Comparison of ENCODE assay signal across 12 mouse cellular contexts in genomic region chr15:103247782-103248400, GRCm38 (mm10). TPM values are rescaled to one million over a fixed set of nuclear protein-coding genes. Genes with fewer than 3 reads are reported as not detected.
A peak's percentile ranks its signal among the peaks of the same experiment; 100 is the strongest.
DNase-seq lines count a peak whose midpoint lies in the region; ATAC-seq and TF ChIP-seq lines count a peak whose summit lies in the region.
"Had no signal": no experiment of that assay in that cellular context is flagged by ENCODE, and none has a peak within 500 bp of the region (broad histone marks: within the 10 kb centered on the region; RNA-seq: fewer than 3 reads in every experiment).

No protein-coding gene starts in this region.

- H3K9ac ChIP-seq in forebrain, embryonic 11.5 days (ENCODE audit: low read length), result no peak overlapping the region
- H3K9ac ChIP-seq in liver, embryonic 11.5 days (ENCODE audit: low read depth, low read length), result no peak overlapping the region
- no peak overlapping the region for H3K9ac ChIP-seq in stomach, postnatal 0 days (ENCODE audit: low read length)
- H3K9ac ChIP-seq: embryonic facial prominence, embryonic 15.5 days; lung, embryonic 15.5 days had no signal

- ATAC-seq in forebrain, embryonic 11.5 days (replicated peaks; ENCODE audit: low FRiP score), result no peak
- ATAC-seq in liver, embryonic 11.5 days (replicated peaks; ENCODE audit: low FRiP score), result no peak
- 0 out of 2 replicates have a peak, but pooled peaks have one; percentile 2 for ATAC-seq in megakaryocyte-erythroid progenitor cell, adult 5-6 weeks (replicated peaks; ENCODE audit: low FRiP score, low TSS enrichment, poor library complexity, severe bottlenecking)
- ATAC-seq in stomach, postnatal 0 days (ENCODE audit: low FRiP score, low TSS enrichment), result no peak

- peaks cover 38% of the 10 kb centered on the region for H3K36me3 ChIP-seq in forebrain, embryonic 11.5 days (ENCODE audit: control insufficient read depth, insufficient read depth, low read length)
- peaks cover 70% of the 10 kb centered on the region for H3K36me3 ChIP-seq in forebrain, embryonic 10.5 days (replicated peaks)
- peaks cover 57% of the 10 kb centered on the region for H3K36me3 ChIP-seq in liver, embryonic 11.5 days (ENCODE audit: control insufficient read depth, insufficient read depth, low read length)
- peaks cover 24% of the 10 kb centered on the region; the same call in 1 of the 2 replicates for H3K36me3 ChIP-seq in stomach, postnatal 0 days (ENCODE audit: control insufficient read depth, insufficient read depth, low read length)

- no peaks in the 10 kb centered on the region for H3K27me3 ChIP-seq in forebrain, embryonic 11.5 days (ENCODE audit: control insufficient read depth, insufficient read depth, low read length)
- H3K27me3 ChIP-seq in forebrain, embryonic 10.5 days (ENCODE audit: poor library complexity, severe bottlenecking), result no peaks in the 10 kb centered on the region
- H3K27me3 ChIP-seq in liver, embryonic 11.5 days (replicated peaks; ENCODE audit: control insufficient read depth, insufficient read depth, low read length), result no peaks in the 10 kb centered on the region
- H3K27me3 ChIP-seq in stomach, postnatal 0 days (ENCODE audit: control insufficient read depth, insufficient read depth, low read length), result no peaks in the 10 kb centered on the region
- H3K27me3 ChIP-seq: embryonic facial prominence, embryonic 15.5 days; lung, embryonic 15.5 days had no signal

- no peaks in the 10 kb centered on the region for H3K9me3 ChIP-seq in forebrain, embryonic 11.5 days (ENCODE audit: control insufficient read depth, low read length)
- no peaks in the 10 kb centered on the region for H3K9me3 ChIP-seq in forebrain, embryonic 10.5 days
- H3K9me3 ChIP-seq in liver, embryonic 11.5 days (ENCODE audit: control insufficient read depth, low read length), result no peaks in the 10 kb centered on the region
- no peaks in the 10 kb centered on the region for H3K9me3 ChIP-seq in stomach, postnatal 0 days (ENCODE audit: control insufficient read depth, low read length)
- H3K9me3 ChIP-seq: embryonic facial prominence, embryonic 15.5 days; lung, embryonic 15.5 days had no signal

- H3K27ac ChIP-seq in forebrain, embryonic 11.5 days (ENCODE audit: low read depth, low read length), result no peak overlapping the region
- no peak overlapping the region for H3K27ac ChIP-seq in forebrain, embryonic 10.5 days
- peak overlapping the region; percentile 38; the same call in 1 of the 2 replicates for H3K27ac ChIP-seq in liver, embryonic 11.5 days (ENCODE audit: low read depth, low read length)
- H3K27ac ChIP-seq in stomach, postnatal 0 days (replicated peaks), result no peak overlapping the region
- H3K27ac ChIP-seq: embryonic facial prominence, embryonic 15.5 days; lung, embryonic 15.5 days had no signal

- peaks cover 9% of the 10 kb centered on the region; the same call in 1 of the 2 replicates for H3K4me1 ChIP-seq in forebrain, embryonic 11.5 days (replicated peaks; ENCODE audit: control insufficient read depth, insufficient read depth, low read length)
- H3K4me1 ChIP-seq in forebrain, embryonic 10.5 days, result peaks cover 29% of the 10 kb centered on the region
- peaks cover 40% of the 10 kb centered on the region for H3K4me1 ChIP-seq in liver, embryonic 11.5 days (replicated peaks; ENCODE audit: control insufficient read depth, insufficient read depth, low read length)
- no peaks in the 10 kb centered on the region for H3K4me1 ChIP-seq in stomach, postnatal 0 days (replicated peaks; ENCODE audit: control insufficient read depth, insufficient read depth)

- no peak for TF ChIP-seq CTCF in stomach, postnatal 0 days (IDR thresholded peaks at IDR 0.05; ENCODE audit: low read depth)

- no peak overlapping the region for H3K4me2 ChIP-seq in forebrain, embryonic 11.5 days (ENCODE audit: low read depth, low read length, severe bottlenecking)
- no peak overlapping the region for H3K4me2 ChIP-seq in liver, embryonic 11.5 days
- no peak overlapping the region for H3K4me2 ChIP-seq in stomach, postnatal 0 days (replicated peaks; ENCODE audit: low read depth)
- H3K4me2 ChIP-seq: embryonic facial prominence, embryonic 15.5 days; lung, embryonic 15.5 days had no signal

- no peak for TF ChIP-seq EP300 in stomach, postnatal 0 days (optimal IDR thresholded peaks at IDR 0.05)

- DNase-seq in forebrain, embryonic 11.5 days (ENCODE audit: low spot score), result peak; percentile 48
- no peak for DNase-seq in forebrain, embryonic 10.5 days (ENCODE audit: extremely low spot score, low spot score)
- no peak for DNase-seq in liver, embryonic 11.5 days (ENCODE audit: low spot score)
- DNase-seq in liver (no peak), ZHBTc4 (ENCODE audit: low read depth, low spot score) (peak; percentile 66)
- DNase-seq in gastrocnemius, adult 8-10 months (ENCODE audit: low spot score in 2 of 2), result no peak
- DNase-seq in stomach, postnatal 0 days (ENCODE audit: low spot score), result no peak

- H3K4me3 ChIP-seq in forebrain, embryonic 11.5 days (ENCODE audit: low read depth, low read length), result no peak overlapping the region
- no peak overlapping the region for H3K4me3 ChIP-seq in forebrain, embryonic 10.5 days
- H3K4me3 ChIP-seq in liver, embryonic 11.5 days (ENCODE audit: low read depth, low read length), result 0 out of 2 replicates have a peak overlapping the region, but pooled peaks have one; percentile 5
- no peak overlapping the region for H3K4me3 ChIP-seq in stomach, postnatal 0 days (ENCODE audit: low read depth, low read length)
- H3K4me3 ChIP-seq: embryonic facial prominence, embryonic 15.5 days; lung, embryonic 15.5 days had no signal

RNA-seq across cellular contexts. Expression of gene Hnrnpa1, which starts 7.7 kb away (rescaled TPM):
- polyA plus RNA-seq in forebrain, embryonic 11.5 days (2014; fragmentation: Nextera tagmentation; extraction: Ambion mirVana), result 1,395 and 1,473 TPM in 2 replicates
- 1,920 and 1,979 TPM in 2 replicates for polyA plus RNA-seq in forebrain, embryonic 10.5 days (2016; fragmentation: Nextera tagmentation; extraction: Ambion mirVana)
- polyA plus RNA-seq in liver, embryonic 11.5 days (2014; fragmentation: Nextera tagmentation; extraction: Ambion mirVana), result 917 and 938 TPM in 2 replicates
- total RNA-seq in megakaryocyte-erythroid progenitor cell, adult 5-6 weeks (2014; fragmentation: Nextera tagmentation), result 845 and 937 TPM in 2 replicates
- 2,161 and 2,727 TPM in 2 replicates for total RNA-seq in megakaryocyte-erythroid progenitor cell, adult 5-6 weeks (2017)
- total RNA-seq in gastrocnemius, adult 8-10 months (2022), result 100 to 1,000 TPM in 1 of 4 experiments, 10 to 100 TPM in 3; 82.7 to 111 (median 89.3) TPM
- 236 and 251 TPM in 2 replicates for polyA plus RNA-seq in stomach, postnatal 0 days (2015; fragmentation: Nextera tagmentation; extraction: Ambion mirVana)

RNA-seq across cellular contexts. Expression of gene Cbx5, which starts 8.3 kb away (rescaled TPM):
- polyA plus RNA-seq in forebrain, embryonic 11.5 days (2014; fragmentation: Nextera tagmentation; extraction: Ambion mirVana), result 214 and 221 TPM in 2 replicates
- 212 and 221 TPM in 2 replicates for polyA plus RNA-seq in forebrain, embryonic 10.5 days (2016; fragmentation: Nextera tagmentation; extraction: Ambion mirVana)
- 116 and 126 TPM in 2 replicates for polyA plus RNA-seq in liver, embryonic 11.5 days (2014; fragmentation: Nextera tagmentation; extraction: Ambion mirVana)
- 151 and 165 TPM in 2 replicates for total RNA-seq in megakaryocyte-erythroid progenitor cell, adult 5-6 weeks (2014; fragmentation: Nextera tagmentation)
- total RNA-seq in megakaryocyte-erythroid progenitor cell, adult 5-6 weeks (2017), result 183 and 300 TPM in 2 replicates
- 10 to 100 TPM; 25.0 to 34.2 (median 28.9) TPM for total RNA-seq in gastrocnemius, adult 8-10 months (2022)
- polyA plus RNA-seq in stomach, postnatal 0 days (2015; fragmentation: Nextera tagmentation; extraction: Ambion mirVana), result 23.0 and 26.8 TPM in 2 replicates

RNA-seq across cellular contexts. Expression of gene Nfe2, which starts 10.3 kb away (rescaled TPM):
- polyA plus RNA-seq in forebrain, embryonic 11.5 days (2014; fragmentation: Nextera tagmentation; extraction: Ambion mirVana), result 6.6 and 7.6 TPM in 2 replicates
- polyA plus RNA-seq in forebrain, embryonic 10.5 days (2016; fragmentation: Nextera tagmentation; extraction: Ambion mirVana), result 5.5 and 8.3 TPM in 2 replicates
- 94.1 and 108 TPM in 2 replicates for polyA plus RNA-seq in liver, embryonic 11.5 days (2014; fragmentation: Nextera tagmentation; extraction: Ambion mirVana)
- total RNA-seq in megakaryocyte-erythroid progenitor cell, adult 5-6 weeks (2014; fragmentation: Nextera tagmentation), result 145 and 147 TPM in 2 replicates
- 124 and 142 TPM in 2 replicates for total RNA-seq in megakaryocyte-erythroid progenitor cell, adult 5-6 weeks (2017)
- not detected for total RNA-seq in gastrocnemius, adult 8-10 months (2022)
- polyA plus RNA-seq in stomach, postnatal 0 days (2015; fragmentation: Nextera tagmentation; extraction: Ambion mirVana), result 0.50 and 0.70 TPM in 2 replicates
- total RNA-seq: left cerebral cortex, postnatal 36 days had no signal
- polyA plus RNA-seq: frontal cortex, adult 2 months had no signal

RNA-seq across cellular contexts. Expression of gene Copz1, which starts 24.6 kb away (rescaled TPM):
- polyA plus RNA-seq in forebrain, embryonic 11.5 days (2014; fragmentation: Nextera tagmentation; extraction: Ambion mirVana), result 265 TPM in 2 replicates
- 279 and 280 TPM in 2 replicates for polyA plus RNA-seq in forebrain, embryonic 10.5 days (2016; fragmentation: Nextera tagmentation; extraction: Ambion mirVana)
- polyA plus RNA-seq in liver, embryonic 11.5 days (2014; fragmentation: Nextera tagmentation; extraction: Ambion mirVana), result 298 and 328 TPM in 2 replicates
- 218 and 249 TPM in 2 replicates for total RNA-seq in megakaryocyte-erythroid progenitor cell, adult 5-6 weeks (2014; fragmentation: Nextera tagmentation)
- total RNA-seq in megakaryocyte-erythroid progenitor cell, adult 5-6 weeks (2017), result 53.9 and 91.2 TPM in 2 replicates
- total RNA-seq in gastrocnemius, adult 8-10 months (2022), result 10 to 100 TPM; 34.7 to 39.4 (median 35.6) TPM
- polyA plus RNA-seq in stomach, postnatal 0 days (2015; fragmentation: Nextera tagmentation; extraction: Ambion mirVana), result 159 and 168 TPM in 2 replicates

Comparison
In these comparisons a context has a peak if more than half of its experiments do, and no peak if none do; other contexts are left out.
1. DNase-seq: peak in forebrain, embryonic 11.5 days (single experiment) and ZHBTc4 (single experiment); none in forebrain, embryonic 10.5 days (single experiment), liver, embryonic 11.5 days (single experiment), liver (single experiment), gastrocnemius, adult 8-10 months (0 of 2) and stomach, postnatal 0 days (single experiment).
2. RNA of gene Nfe2, which starts 10.3 kb away (polyA plus RNA-seq): 94.1 to 108 TPM in liver, embryonic 11.5 days; 5.5 to 8.3 TPM in forebrain, embryonic 10.5 days, 6.6 to 7.6 TPM in forebrain, embryonic 11.5 days and 0.50 to 0.70 TPM in stomach, postnatal 0 days; every median in the first group is over 10 times any median in the second.